Mouse (Mus musculus): ENCODE data around the gene Calr. TPM values are rescaled to one million over a fixed set of nuclear protein-coding genes. Genes with fewer than 3 reads are reported as not detected.

Calr gene
- total RNA-seq, 1 experiment, result 1,121 TPM

- H3K36me3 ChIP-seq (ENCODE audit: control insufficient read depth, insufficient read depth, low read length, poor library complexity, severe bottlenecking), result peaks cover 34% of the 10 kb centered on the region
- no peak overlapping the region for H3K27ac ChIP-seq (ENCODE audit: insufficient read depth, low read depth, low read length, poor library complexity, severe bottlenecking)
- no peak overlapping the region for H3K4me3 ChIP-seq (ENCODE audit: insufficient read depth in 1 of 2, low read depth in 1 of 2, low read length in 2 of 2, poor library complexity in 1 of 2, severe bottlenecking in 1 of 2)
- H3K4me1 ChIP-seq (ENCODE audit: control insufficient read depth in 2 of 2, insufficient read depth in 2 of 2, low read length in 2 of 2, poor library complexity in 1 of 2), result no peaks in the 10 kb centered on the region; a peak in 1 of 4 replicates
- in situ Hi-C loops (cut with MboI; ENCODE audit: low sequenced_read_pairs in 2 of 2, unreplicated experiment in 2 of 2), result no loop called here
- H3K9ac ChIP-seq (ENCODE audit: insufficient read depth, low read depth, low read length, poor library complexity, severe bottlenecking), result no peak overlapping the region
- DNase-seq (ENCODE audit: low read depth, low spot score), result no peak
- H3K9me3 ChIP-seq (ENCODE audit: control insufficient read depth, insufficient read depth, low read depth, low read length), result no peaks in the 10 kb centered on the region
- TF ChIP-seq HCFC1 (IDR thresholded peaks at IDR 0.05; ENCODE audit: borderline replicate concordance, insufficient read depth, low read length) (no peak), ZNF384 (IDR thresholded peaks at IDR 0.05; ENCODE audit: low read depth, low read length) (no peak), ZC3H11A (IDR thresholded peaks at IDR 0.05; ENCODE audit: borderline replicate concordance, low read depth, low read length) (no peak), MAFK (IDR thresholded peaks at IDR 0.05; ENCODE audit: insufficient read depth, low read depth, low read length) (no peak)
Measured at GRCm38 (mm10) chr8:84889141-84889540, 42.4 kb upstream of the Calr start.

GRCm38 (mm10) chr8:84888280-84888679, 41.5 kb upstream of the Calr start:
- no peak overlapping the region for H3K9ac ChIP-seq (ENCODE audit: insufficient read depth, low read depth, low read length, poor library complexity, severe bottlenecking)
- DNase-seq (ENCODE audit: low read depth, low spot score), result no peak
- H3K36me3 ChIP-seq (ENCODE audit: control insufficient read depth, insufficient read depth, low read length, poor library complexity, severe bottlenecking), result peaks cover 34% of the 10 kb centered on the region
- H3K27ac ChIP-seq (ENCODE audit: insufficient read depth, low read depth, low read length, poor library complexity, severe bottlenecking), result no peak overlapping the region
- H3K4me1 ChIP-seq (ENCODE audit: control insufficient read depth in 2 of 2, insufficient read depth in 2 of 2, low read length in 2 of 2, poor library complexity in 1 of 2), result no peaks in the 10 kb centered on the region; a peak in 1 of 4 replicates
- TF ChIP-seq MAFK (IDR thresholded peaks at IDR 0.05; ENCODE audit: insufficient read depth, low read depth, low read length) (no peak), ZNF384 (IDR thresholded peaks at IDR 0.05; ENCODE audit: low read depth, low read length) (no peak), ZC3H11A (IDR thresholded peaks at IDR 0.05; ENCODE audit: borderline replicate concordance, low read depth, low read length) (no peak), CHD2 (IDR thresholded peaks at IDR 0.05; ENCODE audit: low read depth, low read length) (no peak), HCFC1 (IDR thresholded peaks at IDR 0.05; ENCODE audit: borderline replicate concordance, insufficient read depth, low read length) (no peak)
- in situ Hi-C loops (cut with MboI; ENCODE audit: low sequenced_read_pairs in 2 of 2, unreplicated experiment in 2 of 2), result no loop called here
- no peaks in the 10 kb centered on the region for H3K9me3 ChIP-seq (ENCODE audit: control insufficient read depth, insufficient read depth, low read depth, low read length)
- no peak overlapping the region for H3K4me3 ChIP-seq (ENCODE audit: insufficient read depth in 1 of 2, low read depth in 1 of 2, low read length in 2 of 2, poor library complexity in 1 of 2, severe bottlenecking in 1 of 2)

- Histone ChIP-seq H3K4me1 (ENCODE audit: control insufficient read depth in 2 of 2, insufficient read depth in 2 of 2, low read length in 2 of 2, poor library complexity in 1 of 2) (no peaks in the 10 kb centered on the region), H3K9me3 (ENCODE audit: control insufficient read depth, insufficient read depth, low read depth, low read length) (no peaks in the 10 kb centered on the region), H3K27ac (ENCODE audit: insufficient read depth, low read depth, low read length, poor library complexity, severe bottlenecking) (no peak overlapping the region), H3K4me3 (ENCODE audit: insufficient read depth in 1 of 2, low read depth in 1 of 2, low read length in 2 of 2, poor library complexity in 1 of 2, severe bottlenecking in 1 of 2) (no peak overlapping the region), H3K36me3 (ENCODE audit: control insufficient read depth, insufficient read depth, low read length, poor library complexity, severe bottlenecking) (peaks cover 27% of the 10 kb centered on the region), H3K9ac (ENCODE audit: insufficient read depth, low read depth, low read length, poor library complexity, severe bottlenecking) (no peak overlapping the region)
- no peak for TF ChIP-seq HCFC1 (IDR thresholded peaks at IDR 0.05; ENCODE audit: borderline replicate concordance, insufficient read depth, low read length)
- no peak for TF ChIP-seq ZNF384 (IDR thresholded peaks at IDR 0.05; ENCODE audit: low read depth, low read length)
- TF ChIP-seq MAFK (IDR thresholded peaks at IDR 0.05; ENCODE audit: insufficient read depth, low read depth, low read length), result no peak
- TF ChIP-seq CHD2 (IDR thresholded peaks at IDR 0.05; ENCODE audit: low read depth, low read length), result no peak
- no peak for TF ChIP-seq ZC3H11A (IDR thresholded peaks at IDR 0.05; ENCODE audit: borderline replicate concordance, low read depth, low read length)
- DNase-seq (ENCODE audit: low read depth, low spot score), result no peak
- in situ Hi-C loops (cut with MboI; ENCODE audit: low sequenced_read_pairs in 2 of 2, unreplicated experiment in 2 of 2), result no loop called here
Measured at GRCm38 (mm10) chr8:84884728-84885127, 38.0 kb upstream of the Calr start.

- Histone ChIP-seq H3K27ac (ENCODE audit: insufficient read depth, low read depth, low read length, poor library complexity, severe bottlenecking) (no peak overlapping the region), H3K9ac (ENCODE audit: insufficient read depth, low read depth, low read length, poor library complexity, severe bottlenecking) (no peak overlapping the region), H3K4me1 (ENCODE audit: control insufficient read depth in 2 of 2, insufficient read depth in 2 of 2, low read length in 2 of 2, poor library complexity in 1 of 2) (no peaks in the 10 kb centered on the region), H3K9me3 (ENCODE audit: control insufficient read depth, insufficient read depth, low read depth, low read length) (no peaks in the 10 kb centered on the region), H3K36me3 (ENCODE audit: control insufficient read depth, insufficient read depth, low read length, poor library complexity, severe bottlenecking) (peaks cover 7% of the 10 kb centered on the region), H3K4me3 (ENCODE audit: insufficient read depth in 1 of 2, low read depth in 1 of 2, low read length in 2 of 2, poor library complexity in 1 of 2, severe bottlenecking in 1 of 2) (no peak overlapping the region)
- no peak for DNase-seq (ENCODE audit: low read depth, low spot score)
- in situ Hi-C loops (cut with MboI; ENCODE audit: low sequenced_read_pairs in 2 of 2, unreplicated experiment in 2 of 2), result no loop called here
- TF ChIP-seq HCFC1 (IDR thresholded peaks at IDR 0.05; ENCODE audit: borderline replicate concordance, insufficient read depth, low read length) (no peak), ZC3H11A (IDR thresholded peaks at IDR 0.05; ENCODE audit: borderline replicate concordance, low read depth, low read length) (no peak), CHD2 (IDR thresholded peaks at IDR 0.05; ENCODE audit: low read depth, low read length) (no peak), MAFK (IDR thresholded peaks at IDR 0.05; ENCODE audit: insufficient read depth, low read depth, low read length) (no peak), ZNF384 (IDR thresholded peaks at IDR 0.05; ENCODE audit: low read depth, low read length) (no peak)
Measured at GRCm38 (mm10) chr8:84878915-84879314, 32.2 kb upstream of the Calr start.

Data from ES-E14 (cell line).